Mouse (Mus musculus) forebrain, embryonic 12.5 days (tissue): ENCODE data around the gene Acrbp. TPM values are rescaled to one million over a fixed set of nuclear protein-coding genes. Genes with fewer than 3 reads are reported as not detected.
A peak's percentile ranks its signal among the peaks of the same experiment; 100 is the strongest.

Experiments
- ATAC-seq: fragments of 200-750 bp; cut with Nextera tagmentation; 2 replicates; pipeline ENCODE4 v1.8.0; 2017; ENCODE audit warnings: moderate TSS enrichment; ENCODE audit not compliant: low FRiP score
- H3K27ac ChIP-seq: fragments of 300-500 bp; sonication (generic); 2 replicates; pipeline ENCODE4 v1.5.1; 2016; ENCODE audit warnings: mild to moderate bottlenecking
- H3K27me3 ChIP-seq: fragments of 300-500 bp; sonication (generic); 2 replicates; pipeline ENCODE4 v1.6.1; 2016; ENCODE audit warnings: mild to moderate bottlenecking
- H3K36me3 ChIP-seq: fragments of 300-500 bp; sonication (generic); replicated peaks from 2 replicates; pipeline ENCODE4 v1.6.1; 2016; ENCODE audit warnings: mild to moderate bottlenecking
- H3K4me1 ChIP-seq: fragments of 300-500 bp; sonication (generic); 2 replicates; pipeline ENCODE4 v1.6.1; 2016
- H3K4me2 ChIP-seq: fragments of 300-500 bp; sonication (generic); 2 replicates; pipeline ENCODE4 v1.6.1; 2016; ENCODE audit warnings: mild to moderate bottlenecking, moderate library complexity
- H3K4me3 ChIP-seq: fragments of 300-500 bp; sonication (generic); replicated peaks from 2 replicates; pipeline ENCODE4 v1.5.1; 2016; ENCODE audit warnings: mild to moderate bottlenecking
- H3K9ac ChIP-seq: fragments of 300-500 bp; sonication (generic); 2 replicates; pipeline ENCODE4 v1.6.1; 2016; ENCODE audit warnings: mild to moderate bottlenecking
- H3K9me3 ChIP-seq: fragments of 300-500 bp; sonication (generic); 2 replicates; pipeline ENCODE4 v1.6.1; 2016
- WGBS: fragments of 180-500 bp; shearing (Covaris S2); methylation state at CpG from one replicate; pipeline ENCODE4 v1.1.7; 2016; 5-methylcytosine and 5-hydroxymethylcytosine counted together
- polyA plus RNA-seq: library from polyadenylated mRNA; unstranded; fragments of >200 nt; fragmentation: Nextera tagmentation; extraction: Ambion mirVana; gene quantifications from 2 replicates; pipeline ENCODE4 v1.2.1, GENCODE M21; 2016

The Acrbp gene
- polyA plus RNA-seq, 1 experiment from 2014 or later: 14.7 TPM

DNA sequence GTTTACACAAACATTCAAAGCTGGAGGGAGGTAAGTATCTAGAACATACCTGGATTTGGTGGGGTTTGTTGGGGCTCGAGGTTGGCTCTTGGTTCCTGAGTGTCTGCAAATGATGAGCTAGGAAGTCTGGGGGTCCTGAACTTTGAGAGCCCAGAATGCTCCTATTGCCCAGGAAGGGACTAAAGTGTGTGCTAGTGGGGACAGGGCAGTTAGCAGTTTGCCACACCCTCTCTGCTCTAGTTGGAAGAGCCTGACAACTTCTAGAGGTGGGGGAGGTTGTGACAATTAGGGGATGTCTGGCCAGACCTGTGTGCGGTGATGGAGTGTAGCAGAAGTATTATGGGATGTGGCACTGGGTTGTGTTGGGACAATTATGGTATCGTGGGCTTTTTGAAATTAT is 45.4 kb downstream of the Acrbp start:
- Histone ChIP-seq H3K4me2 (no peak overlapping the region), H3K27me3 (no peaks in the 10 kb centered on the region), H3K4me3 (no peak overlapping the region), H3K9ac (no peak overlapping the region), H3K9me3 (no peaks in the 10 kb centered on the region), H3K36me3 (peaks cover 19% of the 10 kb centered on the region), H3K27ac (peak overlapping the region; percentile 97), H3K4me1 (peaks cover 47% of the 10 kb centered on the region)
- 72% methylated on average over 3 of the region's 3 CpGs for WGBS
- ATAC-seq: 0 out of 2 replicates have a peak, but pooled peaks have one; percentile 0

GRCm38 (mm10) chr6:125095391-125096278 is 46.1 kb downstream of the Acrbp start, which contains the start of gene Chd4:
TSS of gene Chd4 (plus strand) at chr6:125095981.
- 3% methylated on average over 34 of the region's 45 CpGs for WGBS
- Histone ChIP-seq H3K9me3 (no peaks in the 10 kb centered on the region), H3K27ac (peak within 1 kb of the TSS; percentile 97), H3K27me3 (no peaks in the 10 kb centered on the region), H3K36me3 (peaks cover 27% of the 10 kb centered on the region), H3K9ac (peak within 1 kb of the TSS; percentile 98), H3K4me1 (peaks cover 47% of the 10 kb centered on the region), H3K4me3 (peak within 1 kb of the TSS; percentile 98), H3K4me2 (peak within 1 kb of the TSS; percentile 95)
- ATAC-seq: peak; percentile 81

DNA sequence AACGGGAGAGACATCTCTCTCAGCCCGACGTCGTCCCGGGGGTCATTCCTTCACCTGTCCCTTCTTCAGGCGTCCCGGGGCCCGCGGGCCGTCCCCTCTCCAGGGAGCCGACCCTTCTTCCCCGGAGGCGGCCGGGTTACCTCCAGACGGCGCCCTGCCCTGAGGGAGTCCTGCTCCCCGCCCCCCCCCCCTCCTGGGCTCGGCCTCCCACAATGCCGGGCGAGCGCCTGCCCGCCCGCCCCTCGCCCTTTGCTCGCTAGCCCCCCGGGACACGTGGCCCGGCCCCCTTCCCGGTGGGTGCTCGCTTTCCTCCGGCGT is 46.7 kb downstream of the Acrbp start:
- WGBS: 0% methylated on average over 14 of the region's 32 CpGs
- peaks cover 41% of the 10 kb centered on the region for H3K4me1 ChIP-seq
- ATAC-seq: no peak

DNA sequence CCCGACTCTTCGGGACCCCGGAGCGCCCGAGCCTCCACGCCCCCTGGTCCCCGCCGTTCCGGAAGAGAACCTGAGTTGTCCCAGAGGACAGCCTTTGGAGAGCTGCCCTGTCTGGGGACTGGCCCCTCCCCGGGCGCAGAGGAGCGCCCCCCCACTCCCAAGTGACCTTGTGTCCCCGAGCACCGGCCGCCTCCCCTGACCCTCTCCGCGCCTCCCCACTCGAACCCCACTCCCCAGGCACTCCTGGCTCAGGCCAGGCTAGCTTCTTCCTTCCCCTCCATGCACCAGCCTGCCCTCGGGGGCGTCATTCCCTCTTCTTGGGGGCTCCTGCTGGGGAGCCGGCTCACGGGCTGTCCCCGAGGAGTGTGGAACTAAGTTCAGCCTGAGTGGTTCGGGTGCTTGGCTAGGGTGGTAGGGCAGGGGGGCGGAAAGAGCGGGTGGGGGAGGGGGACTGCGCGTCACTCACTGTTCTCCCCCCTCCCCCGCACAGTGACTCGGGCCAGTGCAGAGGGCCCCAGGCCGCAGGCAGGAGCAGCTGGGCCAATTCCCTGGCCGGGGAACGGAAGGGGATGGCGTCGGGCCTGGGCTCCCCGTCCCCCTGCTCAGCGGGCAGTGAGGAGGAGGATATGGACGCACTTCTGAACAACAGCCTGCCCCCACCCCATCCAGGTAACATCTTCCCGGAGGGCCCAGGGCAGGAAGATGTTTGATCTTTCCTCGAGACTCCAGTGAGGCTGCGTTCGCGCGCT is 47.3 kb downstream of the Acrbp start:
- under 1% methylated on average over 38 of the region's 44 CpGs for WGBS
- peak overlapping the region; percentile 98 for H3K4me3 ChIP-seq
- peak overlapping the region; percentile 98 for H3K9ac ChIP-seq
- H3K4me1 ChIP-seq: peaks cover 40% of the 10 kb centered on the region
- H3K9me3 ChIP-seq: no peaks in the 10 kb centered on the region
- H3K4me2 ChIP-seq: peak overlapping the region; percentile 95
- H3K36me3 ChIP-seq: peaks cover 38% of the 10 kb centered on the region
- ATAC-seq: peak; percentile 45
- peak overlapping the region; percentile 97 for H3K27ac ChIP-seq
- no peaks in the 10 kb centered on the region for H3K27me3 ChIP-seq

More for the DNA sequence above, 46.7 kb downstream of the Acrbp start:
- Histone ChIP-seq H3K36me3 (peaks cover 33% of the 10 kb centered on the region), H3K9ac (peak overlapping the region; percentile 98), H3K27ac (peak overlapping the region; percentile 97), H3K4me3 (peak overlapping the region; percentile 98), H3K27me3 (no peaks in the 10 kb centered on the region), H3K9me3 (no peaks in the 10 kb centered on the region), H3K4me2 (peak overlapping the region; percentile 95)

DNA sequence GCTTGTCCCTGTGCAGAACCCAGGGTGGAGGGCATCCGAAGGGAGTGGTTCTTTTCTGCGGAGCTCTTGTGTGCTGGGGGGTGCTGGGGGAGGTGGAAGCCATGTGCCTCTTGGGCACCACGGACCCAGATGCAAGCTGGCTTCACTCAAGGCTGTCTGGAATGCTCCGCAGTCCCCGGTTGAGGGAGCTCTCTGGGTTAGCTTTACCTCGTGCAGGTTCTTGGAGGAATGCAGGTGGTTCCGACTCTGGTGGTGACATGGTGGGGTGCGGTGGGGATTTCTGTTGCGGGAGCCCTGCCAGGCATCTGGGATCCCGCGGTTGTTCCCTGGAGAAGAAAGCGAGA is 47.8 kb downstream of the Acrbp start:
- no peak for ATAC-seq

GRCm38 (mm10) chr6:125097951-125098350 is 48.5 kb downstream of the Acrbp start:
- Histone ChIP-seq H3K36me3 (peaks cover 50% of the 10 kb centered on the region), H3K27ac (0 out of 2 replicates have a peak overlapping the region, but pooled peaks have one; percentile 91), H3K9ac (peak overlapping the region; percentile 98), H3K4me2 (peak overlapping the region; percentile 95), H3K9me3 (no peaks in the 10 kb centered on the region), H3K4me1 (peaks cover 40% of the 10 kb centered on the region), H3K27me3 (no peaks in the 10 kb centered on the region), H3K4me3 (peak overlapping the region; percentile 98)
- ATAC-seq: no peak
- 64% methylated on average over 8 of the region's 8 CpGs for WGBS

More for the DNA sequence above, 47.8 kb downstream of the Acrbp start:
- peak overlapping the region; percentile 98 for H3K4me3 ChIP-seq
- peaks cover 40% of the 10 kb centered on the region for H3K4me1 ChIP-seq
- peaks cover 44% of the 10 kb centered on the region for H3K36me3 ChIP-seq
- H3K9ac ChIP-seq: peak overlapping the region; percentile 98
- H3K9me3 ChIP-seq: no peaks in the 10 kb centered on the region
- no peaks in the 10 kb centered on the region for H3K27me3 ChIP-seq
- H3K27ac ChIP-seq: peak overlapping the region; percentile 97
- peak overlapping the region; percentile 95 for H3K4me2 ChIP-seq
- under 1% methylated on average over 12 of the region's 12 CpGs for WGBS

- Histone ChIP-seq H3K4me2 (peak overlapping the region; percentile 95), H3K27ac (peak overlapping the region; percentile 91), H3K4me3 (peak overlapping the region; percentile 98), H3K9ac (peak overlapping the region; percentile 98), H3K9me3 (no peaks in the 10 kb centered on the region), H3K27me3 (no peaks in the 10 kb centered on the region), H3K4me1 (peaks cover 40% of the 10 kb centered on the region), H3K36me3 (peaks cover 54% of the 10 kb centered on the region)
- ATAC-seq: no peak
- 65% methylated on average over 3 of the region's 3 CpGs for WGBS
Measured at GRCm38 (mm10) chr6:125098513-125098912, 49.0 kb downstream of the Acrbp start.

DNA sequence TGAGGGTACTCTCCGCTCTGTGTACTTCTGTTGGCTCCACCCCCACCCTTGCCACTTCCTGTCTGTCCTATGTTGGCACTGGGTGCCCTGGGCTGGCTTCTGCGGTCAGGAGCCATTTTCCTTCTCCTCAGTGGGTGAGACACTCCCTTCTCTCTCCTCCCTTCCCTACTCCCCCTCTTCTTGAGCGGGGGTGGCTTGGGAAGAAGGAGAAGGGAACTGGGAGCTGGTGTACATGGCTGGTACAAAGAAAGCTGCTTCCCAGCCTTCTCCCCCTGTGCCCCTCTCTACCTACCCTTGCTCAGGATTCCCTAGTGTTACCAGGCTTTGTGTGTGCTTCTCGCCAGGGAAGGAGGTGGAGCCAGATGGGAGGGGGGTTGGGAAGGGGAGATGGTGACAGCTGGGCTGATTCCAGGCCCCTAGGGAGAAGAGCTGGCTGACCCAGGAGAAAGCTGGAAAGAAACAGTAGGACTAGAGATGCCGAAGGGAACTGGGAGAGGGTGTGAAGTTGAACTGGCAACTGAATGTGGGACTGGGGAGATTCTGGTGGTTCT is 50.0 kb downstream of the Acrbp start:
- H3K27me3 ChIP-seq: no peaks in the 10 kb centered on the region
- peak overlapping the region; percentile 91 for H3K27ac ChIP-seq
- ATAC-seq: no peak
- 51% methylated on average over 5 of the region's 5 CpGs for WGBS
- peak overlapping the region; percentile 95 for H3K4me2 ChIP-seq
- H3K9me3 ChIP-seq: no peaks in the 10 kb centered on the region
- H3K4me3 ChIP-seq: peak overlapping the region; percentile 98
- H3K4me1 ChIP-seq: peaks cover 40% of the 10 kb centered on the region
- peak overlapping the region; percentile 57 for H3K9ac ChIP-seq
- peaks cover 60% of the 10 kb centered on the region for H3K36me3 ChIP-seq

DNA sequence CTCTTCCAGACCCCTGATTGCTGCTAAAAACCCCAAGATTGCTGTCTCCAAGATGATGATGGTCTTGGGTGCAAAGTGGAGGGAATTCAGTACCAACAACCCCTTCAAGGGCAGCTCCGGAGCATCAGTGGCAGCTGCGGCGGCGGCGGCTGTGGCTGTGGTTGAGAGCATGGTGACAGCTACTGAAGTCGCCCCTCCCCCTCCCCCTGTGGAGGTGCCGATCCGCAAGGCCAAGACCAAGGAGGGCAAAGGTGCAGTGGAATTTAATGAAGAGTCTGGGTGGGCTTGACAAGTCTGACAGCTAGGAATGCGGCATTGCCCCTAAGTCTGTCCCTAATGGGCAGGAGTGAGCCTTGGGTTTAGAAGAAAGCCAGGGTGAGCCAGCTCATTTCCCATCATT is 52.0 kb downstream of the Acrbp start:
- no peaks in the 10 kb centered on the region for H3K9me3 ChIP-seq
- 94% methylated on average over 9 of the region's 9 CpGs for WGBS
- H3K36me3 ChIP-seq: peaks cover 80% of the 10 kb centered on the region
- peaks cover 33% of the 10 kb centered on the region for H3K4me1 ChIP-seq
- no peak overlapping the region for H3K4me2 ChIP-seq
- no peak overlapping the region for H3K27ac ChIP-seq
- no peaks in the 10 kb centered on the region for H3K27me3 ChIP-seq
- ATAC-seq: no peak
- H3K9ac ChIP-seq: no peak overlapping the region
- no peak overlapping the region for H3K4me3 ChIP-seq

DNA sequence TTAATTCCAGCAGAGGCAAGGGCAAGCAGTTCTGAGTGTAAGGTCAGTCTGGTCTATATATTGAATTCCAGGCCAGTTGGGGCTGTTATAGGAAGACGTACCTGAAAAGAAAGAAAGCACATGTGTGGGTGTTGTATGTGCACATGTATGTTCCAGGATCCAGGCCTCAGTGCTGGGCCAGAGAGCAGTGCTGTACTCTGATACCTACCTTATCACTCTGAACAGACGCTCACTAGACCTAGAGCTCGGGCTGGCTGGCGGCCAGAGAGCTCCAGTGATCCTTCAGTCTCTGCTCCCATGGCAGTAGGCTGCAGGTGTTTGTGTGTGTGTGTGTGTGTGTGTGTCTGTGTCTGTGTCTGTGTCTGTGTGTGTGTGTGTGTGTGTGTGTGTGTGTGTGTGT is 54.7 kb downstream of the Acrbp start:
- H3K9ac ChIP-seq: no peak overlapping the region
- WGBS: 91% methylated on average over 4 of the region's 4 CpGs

DNA sequence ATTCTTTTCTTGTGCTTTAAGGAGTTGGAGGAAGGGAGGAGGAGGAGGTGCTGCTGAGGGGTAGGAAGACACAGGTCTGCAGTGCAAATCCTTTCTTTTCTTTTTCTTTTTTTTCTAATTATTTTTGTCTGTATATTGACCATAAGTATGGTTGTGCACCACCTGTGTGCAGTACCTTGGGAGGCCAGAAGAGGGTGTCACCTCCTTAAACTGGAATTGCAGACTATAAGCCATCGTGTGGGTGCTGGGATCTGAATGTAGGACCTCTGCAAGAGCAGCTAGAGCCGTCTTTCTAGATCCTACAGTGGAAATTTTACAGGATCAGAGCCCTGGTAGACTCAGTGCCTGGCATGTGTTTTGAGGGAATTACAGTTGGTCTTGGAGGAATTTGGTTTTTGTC is 58.2 kb downstream of the Acrbp start:
- Histone ChIP-seq H3K27ac (no peak overlapping the region), H3K27me3 (no peaks in the 10 kb centered on the region), H3K4me1 (no peaks in the 10 kb centered on the region), H3K9me3 (no peaks in the 10 kb centered on the region), H3K9ac (no peak overlapping the region), H3K36me3 (peaks cover 95% of the 10 kb centered on the region), H3K4me3 (no peak overlapping the region), H3K4me2 (no peak overlapping the region)
- 95% methylated on average over 2 of the region's 2 CpGs for WGBS
- no peak for ATAC-seq

More for the DNA sequence above, 54.7 kb downstream of the Acrbp start:
- Histone ChIP-seq H3K27me3 (no peaks in the 10 kb centered on the region), H3K27ac (no peak overlapping the region), H3K9me3 (no peaks in the 10 kb centered on the region), H3K4me2 (no peak overlapping the region), H3K4me3 (no peak overlapping the region), H3K36me3 (peaks cover 95% of the 10 kb centered on the region), H3K4me1 (peaks cover 15% of the 10 kb centered on the region)
- no peak for ATAC-seq

- Histone ChIP-seq H3K9ac (no peak overlapping the region), H3K4me3 (no peak overlapping the region), H3K27ac (no peak overlapping the region), H3K9me3 (no peaks in the 10 kb centered on the region), H3K4me2 (no peak overlapping the region), H3K36me3 (peaks cover 100% of the 10 kb centered on the region), H3K4me1 (no peaks in the 10 kb centered on the region), H3K27me3 (no peaks in the 10 kb centered on the region)
- no peak for ATAC-seq
- WGBS: 91% methylated on average over 14 of the region's 14 CpGs
Measured at GRCm38 (mm10) chr6:125109371-125109770, 59.9 kb downstream of the Acrbp start.
